Mouse (Mus musculus) spleen, adult 2 months (tissue): ENCODE data around the gene Agpat3. TPM values are rescaled to one million over a fixed set of nuclear protein-coding genes. Genes with fewer than 3 reads are reported as not detected.

ENCODE experiments used
- DNase-seq, 2 experiments: peaks; one replicate each; pipeline versions ENCODE4 v3.0.0 to v3.0.0-alpha.2; 2012 to 2021; ENCODE audit warnings: low spot score in 2 of 2, low read depth in 1 of 2
- H3K27ac ChIP-seq: fragments of 200-500 bp; 2 replicates; pipeline ENCODE4 v1.5.1; 2012; ENCODE audit warnings: low read length, inconsistent platforms; ENCODE audit not compliant: insufficient read depth
- H3K27me3 ChIP-seq: fragments of 200-500 bp; 2 replicates; pipeline ENCODE4 v1.6.1; 2012; ENCODE audit warnings: mild to moderate bottlenecking, moderate library complexity, low read length, inconsistent platforms; ENCODE audit not compliant: control insufficient read depth, insufficient read depth
- H3K36me3 ChIP-seq: fragments of 200-500 bp; 2 replicates; pipeline ENCODE4 v1.6.1; 2012; ENCODE audit warnings: mild to moderate bottlenecking, low read length, inconsistent platforms; ENCODE audit not compliant: control insufficient read depth, insufficient read depth
- H3K4me1 ChIP-seq: fragments of 200-500 bp; 2 replicates; pipeline ENCODE4 v1.6.1; 2011; ENCODE audit warnings: inconsistent platforms; ENCODE audit not compliant: control insufficient read depth, insufficient read depth, insufficient read length
- H3K4me3 ChIP-seq: fragments of 200-500 bp; 2 replicates; pipeline ENCODE4 v1.5.1; 2011; ENCODE audit warnings: mild to moderate bottlenecking, inconsistent platforms; ENCODE audit not compliant: insufficient read depth, insufficient read length; ENCODE audit errors: extremely low read depth
- CTCF ChIP-seq: fragments of 200-500 bp; IDR thresholded peaks from 2 replicates; pipeline ENCODE4 v1.5.1; 2011; ENCODE audit warnings: mild to moderate bottlenecking, inconsistent platforms; ENCODE audit not compliant: insufficient read depth, insufficient read length, insufficient replicate concordance; ENCODE audit errors: extremely low read depth
- POLR2A ChIP-seq: fragments of 200-500 bp; IDR thresholded peaks from 2 replicates; pipeline ENCODE4 v1.6.1; 2011; ENCODE audit warnings: low read depth, low read length, inconsistent platforms
- WGBS: fragments of 180-500 bp; shearing (Covaris S2); methylation state at CpG from one replicate; pipeline ENCODE4 v1.1.7; 2018; 5-methylcytosine and 5-hydroxymethylcytosine counted together
- polyA plus RNA-seq: library from polyadenylated mRNA; depleted of rRNA; stranded (reverse); fragments of >200 nt; gene quantifications from 2 replicates; pipeline ENCODE4 v1.2.3, GENCODE M21; 2012

Gene Agpat3
- polyA plus RNA-seq, 1 experiment, result 177 TPM

DNA sequence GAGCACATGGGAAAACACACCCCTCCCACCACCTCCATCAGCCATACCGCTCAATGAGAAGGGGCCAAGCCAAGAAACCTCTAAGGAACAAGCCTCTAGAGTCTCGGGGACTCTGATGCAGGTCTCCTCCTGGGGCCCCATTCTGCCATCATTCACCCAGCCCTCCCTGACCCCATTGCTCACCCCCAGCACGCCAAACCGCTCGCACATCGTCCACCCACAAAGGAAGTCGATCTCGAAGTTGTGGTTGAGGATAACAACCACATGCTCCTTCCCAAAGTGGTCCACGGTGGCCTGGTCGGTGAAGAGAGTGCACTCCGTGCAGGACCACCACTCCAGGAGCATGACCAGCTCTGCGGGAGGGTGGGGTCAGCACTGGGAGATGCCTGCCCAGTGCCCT, 67.5 kb downstream of the Agpat3 start:
- WGBS, result 23% methylated on average over 12 of the region's 12 CpGs
- Histone ChIP-seq H3K27me3 (no peaks in the 10 kb centered on the region), H3K4me3 (no peak overlapping the region), H3K36me3 (peaks cover 57% of the 10 kb centered on the region), H3K4me1 (no peaks in the 10 kb centered on the region), H3K27ac (no peak overlapping the region)
- no peak for DNase-seq
- no peak for TF ChIP-seq CTCF
- no peak for TF ChIP-seq POLR2A

DNA sequence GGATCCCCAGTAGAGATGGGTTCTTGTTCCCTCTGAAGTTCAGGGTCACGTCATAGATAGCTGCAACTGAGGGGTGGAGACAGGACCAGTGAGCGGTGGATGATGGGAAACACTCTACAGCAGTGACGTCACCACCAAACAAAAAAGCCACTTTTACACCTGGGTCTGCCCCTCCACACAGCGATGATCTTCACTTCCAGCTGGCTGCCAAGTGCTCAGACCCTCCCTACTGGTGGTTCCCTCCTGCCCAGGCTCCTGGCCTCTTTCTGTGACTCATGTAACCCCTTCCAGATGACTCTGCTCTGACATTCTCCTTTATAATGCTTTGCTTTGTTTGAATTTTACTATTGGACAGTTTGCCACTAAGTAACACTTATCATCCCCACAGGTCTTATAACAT, 69.9 kb downstream of the Agpat3 start:
- WGBS, result 80% methylated on average over 4 of the region's 4 CpGs
- Histone ChIP-seq H3K36me3 (peaks cover 57% of the 10 kb centered on the region), H3K27me3 (no peaks in the 10 kb centered on the region), H3K4me3 (no peak overlapping the region), H3K27ac (no peak overlapping the region), H3K4me1 (no peaks in the 10 kb centered on the region)
- DNase-seq, result no peak
- TF ChIP-seq POLR2A, result no peak
- TF ChIP-seq CTCF, result no peak

DNA sequence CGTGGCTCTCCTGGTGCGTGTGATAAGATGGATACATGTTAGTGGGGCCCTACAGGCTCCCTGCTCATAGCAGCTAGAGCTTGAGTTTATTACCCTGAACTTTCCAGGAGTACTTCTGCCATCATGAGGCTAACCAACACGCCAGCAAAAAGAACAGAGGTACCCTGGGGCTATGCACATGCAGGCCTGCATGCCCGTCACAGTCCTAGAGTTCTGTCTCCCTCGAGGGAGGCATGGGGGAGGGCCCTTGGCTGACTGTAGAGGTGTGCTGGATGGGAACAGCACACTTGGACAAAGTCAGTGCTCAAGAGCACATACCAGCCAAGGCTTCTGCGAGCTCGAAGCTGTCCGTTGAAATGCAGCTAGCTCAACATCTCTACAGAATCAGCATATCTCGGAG, 71.8 kb downstream of the Agpat3 start:
- Histone ChIP-seq H3K4me3 (no peak overlapping the region), H3K36me3 (peaks cover 45% of the 10 kb centered on the region), H3K27ac (no peak overlapping the region), H3K27me3 (no peaks in the 10 kb centered on the region), H3K4me1 (no peaks in the 10 kb centered on the region)
- 87% methylated on average over 9 of the region's 9 CpGs for WGBS
- no peak for DNase-seq
- no peak for TF ChIP-seq CTCF
- TF ChIP-seq POLR2A, result no peak

DNA sequence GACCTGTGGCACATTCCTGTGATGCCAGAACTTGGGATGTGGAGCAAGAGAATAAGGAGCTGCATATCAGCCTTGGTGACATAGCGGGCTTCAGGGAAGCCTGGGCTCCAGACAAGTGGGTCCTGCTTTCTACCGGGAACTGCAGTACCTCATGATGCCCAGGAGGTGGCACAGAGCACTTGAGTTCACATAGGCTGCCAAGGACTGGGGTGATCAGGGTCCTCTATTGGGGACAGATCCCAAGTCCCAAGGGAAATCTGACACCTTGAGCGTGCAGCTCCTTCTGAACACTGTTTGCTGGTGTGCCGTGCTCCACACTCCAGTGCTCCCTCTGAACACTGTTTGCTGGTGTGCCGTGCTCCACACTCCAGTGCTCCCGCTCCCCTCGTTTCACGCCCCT, 73.1 kb downstream of the Agpat3 start:
- peak in 1 of 2 experiments; percentile 32 for DNase-seq
- TF ChIP-seq CTCF, result peak; percentile 86; the same call in 1 of the 2 replicates
- no peak for TF ChIP-seq POLR2A
- 60% methylated on average over 8 of the region's 8 CpGs for WGBS
- Histone ChIP-seq H3K36me3 (peaks cover 42% of the 10 kb centered on the region), H3K4me1 (no peaks in the 10 kb centered on the region), H3K27ac (no peak overlapping the region), H3K4me3 (no peak overlapping the region), H3K27me3 (no peaks in the 10 kb centered on the region)

DNA sequence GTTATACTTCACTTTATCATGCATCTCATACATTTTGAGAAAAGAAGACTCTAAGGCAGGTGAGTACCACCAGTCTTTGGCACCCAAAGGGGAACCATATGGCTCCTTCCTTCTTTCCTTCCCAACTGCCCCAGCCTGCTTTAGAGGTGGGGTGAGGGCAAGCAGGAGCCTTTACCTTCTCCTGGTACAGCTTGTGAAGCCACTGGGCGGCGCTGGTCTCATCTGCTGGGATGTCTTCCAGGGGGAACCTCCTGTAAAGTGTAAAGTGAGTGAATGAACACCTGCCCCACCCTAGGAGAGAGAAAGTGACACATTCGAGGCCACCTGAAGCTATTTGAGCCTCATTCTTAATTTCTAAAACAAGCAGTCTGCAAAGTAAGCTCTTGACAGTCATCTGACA, 74.5 kb downstream of the Agpat3 start:
- Histone ChIP-seq H3K4me3 (no peak overlapping the region), H3K27ac (no peak overlapping the region), H3K36me3 (peaks cover 45% of the 10 kb centered on the region), H3K27me3 (no peaks in the 10 kb centered on the region), H3K4me1 (no peaks in the 10 kb centered on the region)
- no peak for DNase-seq
- 92% methylated on average over 3 of the region's 3 CpGs for WGBS
- TF ChIP-seq POLR2A, result no peak
- TF ChIP-seq CTCF, result no peak

DNA sequence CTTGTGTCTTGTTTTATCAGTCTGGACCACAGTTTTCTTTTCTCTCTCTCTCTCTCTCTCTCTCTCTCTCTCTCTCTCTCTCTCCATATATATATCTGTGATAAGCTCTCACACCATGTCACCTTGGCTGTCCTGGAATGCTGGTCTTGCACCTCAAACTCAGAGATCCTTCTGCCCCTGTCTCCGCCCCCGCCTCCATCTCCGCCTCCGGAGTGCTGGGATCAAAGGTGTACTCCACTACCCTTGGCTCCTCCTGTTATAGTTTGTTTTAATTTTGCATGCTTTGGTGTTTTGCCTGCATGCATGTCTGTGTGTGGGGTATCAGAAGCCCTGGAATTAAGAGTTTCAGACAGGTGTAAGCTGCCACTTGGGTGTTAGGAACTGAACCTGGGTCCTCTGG, 76.0 kb downstream of the Agpat3 start:
- TF ChIP-seq POLR2A (no peak), CTCF (no peak)
- no peak for DNase-seq
- WGBS, result 98% methylated on average over 4 of the region's 4 CpGs
- no peak overlapping the region for H3K27ac ChIP-seq
- no peaks in the 10 kb centered on the region for H3K4me1 ChIP-seq
- peaks cover 44% of the 10 kb centered on the region for H3K36me3 ChIP-seq
- no peak overlapping the region for H3K4me3 ChIP-seq
- H3K27me3 ChIP-seq, result no peaks in the 10 kb centered on the region

DNA sequence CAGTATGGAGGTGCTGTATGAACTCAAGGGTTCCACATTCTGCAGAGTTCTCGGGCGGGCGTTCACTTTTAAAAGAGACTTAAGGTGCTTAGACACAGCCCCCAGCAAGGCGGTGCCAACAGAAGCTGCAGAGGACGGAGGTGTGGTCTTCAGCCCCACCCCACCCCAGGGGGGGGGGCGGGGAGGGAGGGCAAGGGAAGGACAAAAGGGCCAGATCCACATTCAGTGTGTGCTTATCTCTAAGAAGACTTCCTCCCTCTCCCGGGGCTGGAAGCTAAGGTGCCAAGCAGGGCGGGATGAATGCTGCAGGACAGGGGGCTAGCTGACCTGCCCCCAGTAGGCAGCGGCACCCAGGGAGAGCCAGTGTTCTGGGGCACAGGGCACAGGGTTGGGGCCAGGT, 79.4 kb downstream of the Agpat3 start:
- WGBS, result 60% methylated on average over 9 of the region's 9 CpGs
- Histone ChIP-seq H3K4me1 (no peaks in the 10 kb centered on the region), H3K27ac (no peak overlapping the region), H3K27me3 (no peaks in the 10 kb centered on the region), H3K4me3 (no peak overlapping the region), H3K36me3 (peaks cover 36% of the 10 kb centered on the region)
- no peak for TF ChIP-seq CTCF
- TF ChIP-seq POLR2A, result no peak
- no peak for DNase-seq
